Mouse (Mus musculus) spleen, adult 2 months (tissue): ENCODE measurements at regions not wholly inside any gene's neighbourhood (a gene's known extent, or its start where the extent isn't known, plus 50 kb on each side); places are given as distances from the start of the nearest gene placed in this dataset.

Experiments
- CTCF ChIP-seq: fragments of 200-500 bp; IDR thresholded peaks from 2 replicates; pipeline ENCODE4 v1.5.1; 2011; ENCODE audit warnings: mild to moderate bottlenecking, inconsistent platforms; ENCODE audit not compliant: insufficient read depth, insufficient read length, insufficient replicate concordance; ENCODE audit errors: extremely low read depth
- POLR2A ChIP-seq: fragments of 200-500 bp; IDR thresholded peaks from 2 replicates; pipeline ENCODE4 v1.6.1; 2011; ENCODE audit warnings: low read depth, low read length, inconsistent platforms

DNA sequence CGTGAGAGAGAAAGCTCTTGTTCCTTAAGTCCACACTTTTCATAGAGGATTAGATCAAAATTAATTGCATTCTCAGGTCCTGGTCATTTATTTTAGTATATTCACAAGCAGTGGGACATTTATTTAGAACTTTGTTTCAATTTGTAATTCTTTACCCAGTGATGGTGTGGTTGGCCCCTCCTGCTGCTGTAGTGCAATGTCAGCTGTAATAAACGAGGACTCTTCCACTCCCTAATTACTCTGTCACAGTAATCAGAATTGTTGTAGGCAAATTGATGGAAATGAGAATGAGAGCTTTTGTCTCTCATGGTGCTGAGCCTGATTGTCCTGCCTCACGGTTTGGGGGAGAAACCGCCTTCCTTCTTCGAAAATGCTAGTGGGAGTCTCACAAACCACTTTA lies 70.1 kb downstream of the Cd24a start:
- TF ChIP-seq CTCF = no peak
- no peak for TF ChIP-seq POLR2A
